Mouse (Mus musculus): ENCODE measurements around the gene Itprid2. TPM values are rescaled to one million over a fixed set of nuclear protein-coding genes. Genes with fewer than 3 reads are reported as not detected.

Gene Itprid2
- polyA plus RNA-seq (2015; fragmentation: Nextera tagmentation; extraction: Ambion mirVana): 6.4 and 7.2 TPM in 2 replicates

GRCm38 (mm10) chr2:79634528-79635400 lies at the start of gene Itprid2:
TSS of gene Itprid2 (plus strand) at chr2:79635352.

GRCm38 (mm10) chr2:79707575-79707974 lies 72.4 kb downstream of the Itprid2 start, which contains the start of gene Ppp1r1c:
TSS of gene Ppp1r1c (plus strand) at chr2:79707780.

Other genes with a start within 250 kb of the Itprid2 start
- 6.9 and 7.5 TPM in 2 replicates for gene Neurod1, start 178.6 kb upstream of the Itprid2 start, polyA plus RNA-seq (2015; fragmentation: Nextera tagmentation; extraction: Ambion mirVana)
- gene Cerkl, start 178.6 kb upstream of the Itprid2 start, polyA plus RNA-seq (2015; fragmentation: Nextera tagmentation; extraction: Ambion mirVana): 0.59 and 1.5 TPM in 2 replicates
- 6.5 and 15.8 TPM in 2 replicates for gene Ppp1r1c, start 72.4 kb downstream of the Itprid2 start, polyA plus RNA-seq (2015; fragmentation: Nextera tagmentation; extraction: Ambion mirVana)